Mouse (Mus musculus): ENCODE results near the gene Pigq.
A peak's percentile ranks its signal among the peaks of the same experiment; 100 is the strongest.

Pigq gene

DNA sequence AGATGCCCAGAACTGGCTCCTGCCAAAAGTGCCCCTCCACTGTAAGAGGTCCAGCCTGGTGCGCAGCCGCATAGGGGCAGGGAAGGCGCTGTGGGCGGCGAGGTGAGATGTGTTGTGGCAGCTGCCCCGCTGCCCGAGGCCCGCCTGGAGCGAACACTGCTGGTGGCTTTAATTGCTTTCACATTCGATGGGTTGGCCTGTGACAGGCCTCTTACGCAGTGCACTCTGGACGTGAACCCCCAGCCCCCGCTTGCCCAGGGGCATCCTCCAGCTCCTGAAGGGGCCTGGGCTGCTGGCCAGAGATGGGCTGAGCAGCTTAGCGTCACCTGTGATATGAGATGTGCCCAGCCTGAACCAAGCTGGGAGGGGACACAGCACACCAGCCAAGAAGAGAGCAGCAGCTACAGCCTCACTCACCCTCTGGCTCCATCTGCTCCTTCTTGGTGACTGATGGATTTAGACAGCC lies 12.9 kb upstream of the Pigq start:
- no peak for DNase-seq

GRCm38 (mm10) chr17:25956631-25957030 lies 11.9 kb upstream of the Pigq start:
- DNase-seq: no peak

DNA sequence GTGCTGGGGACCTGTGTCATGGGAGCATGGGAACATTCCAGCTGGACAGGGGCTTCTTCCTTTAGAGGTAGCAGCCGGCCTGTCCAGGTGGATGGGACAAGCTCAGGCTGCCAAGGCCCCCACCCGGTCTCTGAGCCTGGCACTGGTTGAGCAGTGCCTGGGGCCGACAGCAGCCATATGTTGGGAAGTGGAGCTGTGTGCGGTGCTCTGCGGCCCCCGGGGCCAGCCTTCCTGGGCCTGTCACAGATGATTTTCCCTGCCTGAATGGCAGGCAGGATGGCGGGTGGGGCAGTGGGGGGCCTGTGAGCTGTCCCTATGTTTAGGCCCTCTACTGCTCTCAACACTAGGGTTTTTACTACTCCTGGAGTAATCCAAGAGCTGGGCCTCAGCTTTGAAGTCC lies 11.5 kb upstream of the Pigq start:
- no peak for DNase-seq

DNA sequence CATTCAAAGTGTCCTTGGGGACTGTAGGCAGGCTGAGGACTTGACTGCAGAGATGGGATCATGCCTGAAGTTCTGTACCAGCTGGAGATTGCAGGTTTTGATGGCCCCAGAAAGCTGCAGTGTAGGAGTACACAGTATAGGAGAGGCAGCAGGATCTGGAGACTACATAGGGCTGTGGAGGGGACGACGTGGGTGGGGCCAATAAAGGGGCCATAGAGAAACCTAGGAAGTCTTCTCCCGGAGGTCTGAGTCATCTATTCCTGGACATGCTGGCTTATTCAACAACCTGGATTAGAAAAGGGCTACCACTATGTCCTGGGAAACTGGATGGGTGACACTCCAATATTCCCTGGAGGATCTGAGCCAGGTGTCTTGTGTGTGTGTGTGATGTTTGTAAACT lies 11.0 kb upstream of the Pigq start:
- DNase-seq: no peak

- no peak for DNase-seq
These were observed 9.9 kb upstream of the Pigq start for GRCm38 (mm10) chr17:25954671-25955070.

DNA sequence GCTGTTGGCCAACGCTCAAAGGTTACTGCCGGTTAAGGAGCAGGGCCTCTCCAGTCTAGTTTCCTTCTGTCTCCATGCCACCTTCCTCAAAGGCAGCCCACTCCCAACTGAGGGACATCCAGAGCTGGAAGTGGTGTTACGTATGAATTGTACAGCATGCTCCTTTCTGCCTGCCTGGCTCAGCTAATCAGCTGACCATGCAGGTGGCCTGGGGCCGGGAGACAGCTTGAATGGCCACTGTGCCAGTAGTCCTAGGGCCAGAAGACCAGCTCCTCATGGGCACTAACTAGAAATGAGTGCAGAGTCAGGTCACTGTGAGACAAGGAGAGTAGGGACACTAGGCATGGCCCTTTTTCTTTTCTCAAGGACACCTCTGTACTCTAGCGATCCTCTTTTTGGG lies 8.4 kb upstream of the Pigq start:
- no peak for DNase-seq

DNA sequence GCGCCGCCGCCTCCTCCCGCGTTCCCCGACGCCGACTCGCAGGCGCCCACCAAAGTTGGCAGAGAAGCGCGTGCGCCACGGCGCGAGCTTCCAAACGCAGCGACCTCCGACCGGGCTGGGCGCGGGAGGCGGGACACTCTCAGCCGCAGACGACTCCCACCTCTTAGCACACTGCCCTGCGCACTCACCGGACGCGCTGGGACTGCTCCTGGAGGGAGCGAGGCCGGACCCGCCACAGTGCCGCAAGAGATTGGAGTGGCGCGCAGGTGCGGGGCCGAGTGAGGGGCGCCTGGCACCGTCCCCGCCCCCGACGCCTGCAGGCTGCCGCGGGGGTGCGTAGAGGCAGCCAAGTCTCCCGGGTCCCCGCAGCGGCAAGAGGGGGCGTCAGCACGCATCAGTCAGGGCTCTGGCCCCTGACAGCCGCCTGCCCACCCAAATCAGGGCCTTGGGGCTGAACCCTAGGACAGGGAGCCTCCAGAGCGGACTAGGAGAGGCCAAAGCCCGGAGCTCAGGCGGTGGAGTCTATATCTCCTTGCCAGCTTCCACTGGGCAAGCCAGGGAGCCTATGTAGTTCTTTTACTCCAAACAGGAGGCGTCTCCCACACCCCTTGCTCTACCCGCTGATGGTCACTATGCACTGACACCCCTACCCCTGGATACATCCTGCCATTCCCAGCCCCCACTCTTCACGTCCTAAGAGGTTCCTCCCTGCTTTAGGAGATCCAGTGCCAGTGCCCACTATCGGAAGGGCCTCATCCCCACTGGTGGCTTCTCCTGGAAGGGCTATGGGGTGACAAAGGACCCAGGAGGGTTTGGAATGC lies 7.3 kb upstream of the Pigq start, which contains the start of gene A930017K11Rik:
Gene A930017K11Rik, minus strand, starts transcription at position 763 of the 821 bp plus-strand sequence.
- no peak for DNase-seq

DNA sequence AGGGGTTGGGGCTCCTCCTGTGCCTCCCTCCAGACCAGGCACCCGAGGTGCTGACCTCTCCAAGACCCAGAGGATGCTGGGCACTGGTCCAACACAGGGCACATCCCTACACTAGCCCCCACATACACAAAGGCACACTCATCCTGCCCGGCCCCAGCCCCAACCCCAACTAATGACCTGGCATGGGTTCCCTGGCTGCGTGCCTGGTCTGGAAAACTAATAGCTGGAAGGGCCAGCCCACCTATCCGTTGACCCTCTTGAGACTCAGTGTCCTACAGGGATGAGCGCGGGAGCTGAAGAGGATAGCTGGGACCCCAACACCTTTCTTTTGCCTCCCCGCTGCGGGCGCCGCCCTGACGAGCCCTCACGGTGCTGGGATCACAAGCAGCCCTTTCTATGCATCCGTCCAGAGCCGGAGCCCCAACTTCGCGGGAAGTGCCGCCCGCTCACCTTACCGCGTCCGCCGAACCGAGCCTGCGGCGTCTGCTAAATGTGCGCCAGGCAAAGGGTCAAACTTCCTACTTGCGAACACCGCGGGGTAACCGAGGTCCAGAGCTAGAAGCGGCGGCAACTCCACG lies 6.6 kb upstream of the Pigq start:
- DNase-seq: no peak

- DNase-seq: no peak
These were observed 6.0 kb upstream of the Pigq start for GRCm38 (mm10) chr17:25950706-25951105.

DNA sequence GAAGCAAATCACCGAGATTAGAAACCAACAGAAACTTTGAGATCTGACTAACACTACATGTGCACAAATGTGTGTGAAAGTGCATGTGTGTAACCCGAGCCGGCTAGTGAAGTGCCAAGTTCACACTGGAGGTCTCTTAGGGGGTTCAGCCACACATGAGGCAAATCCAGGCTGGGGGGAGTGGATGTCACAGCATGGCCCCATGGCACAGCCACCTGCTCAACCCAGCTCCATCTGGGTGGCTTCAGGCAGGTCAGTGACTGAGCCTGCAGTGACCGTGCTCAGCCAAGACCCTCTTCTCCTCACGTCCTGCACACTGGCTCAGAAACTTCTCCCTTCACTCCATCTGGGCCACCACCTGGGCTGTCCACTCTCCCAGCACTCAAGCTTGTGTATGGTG lies 5.2 kb upstream of the Pigq start:
- DNase-seq: no peak

- DNase-seq: no peak
These were observed 3.3 kb upstream of the Pigq start for GRCm38 (mm10) chr17:25948051-25948450.

- DNase-seq: peak; percentile 68
These were observed 2.8 kb upstream of the Pigq start for GRCm38 (mm10) chr17:25947576-25947975.

DNA sequence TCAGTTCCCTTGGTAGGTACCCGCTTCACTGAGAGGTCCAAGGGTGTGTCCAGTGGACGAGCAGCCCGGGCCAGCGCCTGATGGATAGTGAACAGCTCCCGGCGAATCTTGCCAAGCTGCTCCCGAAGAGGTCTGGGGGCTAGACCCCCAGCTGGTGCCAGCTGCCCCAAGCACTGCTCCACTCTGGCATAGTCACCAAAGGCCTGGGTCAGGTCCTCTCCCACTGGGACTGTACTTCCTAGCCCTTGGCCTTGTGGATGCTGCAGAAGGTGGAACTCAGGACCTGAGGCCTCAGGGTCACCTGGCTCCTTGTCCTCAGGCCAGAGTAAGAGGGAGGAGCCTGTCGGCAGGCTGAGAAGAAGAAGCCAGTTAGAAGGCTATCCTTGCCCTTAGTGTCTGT lies 2.2 kb upstream of the Pigq start:
- DNase-seq: no peak

GRCm38 (mm10) chr17:25946349-25946748 lies 1.6 kb upstream of the Pigq start:
- DNase-seq: peak; percentile 86

GRCm38 (mm10) chr17:25945517-25946155 lies 900 bp upstream of the Pigq start:
- no peak for DNase-seq

DNA sequence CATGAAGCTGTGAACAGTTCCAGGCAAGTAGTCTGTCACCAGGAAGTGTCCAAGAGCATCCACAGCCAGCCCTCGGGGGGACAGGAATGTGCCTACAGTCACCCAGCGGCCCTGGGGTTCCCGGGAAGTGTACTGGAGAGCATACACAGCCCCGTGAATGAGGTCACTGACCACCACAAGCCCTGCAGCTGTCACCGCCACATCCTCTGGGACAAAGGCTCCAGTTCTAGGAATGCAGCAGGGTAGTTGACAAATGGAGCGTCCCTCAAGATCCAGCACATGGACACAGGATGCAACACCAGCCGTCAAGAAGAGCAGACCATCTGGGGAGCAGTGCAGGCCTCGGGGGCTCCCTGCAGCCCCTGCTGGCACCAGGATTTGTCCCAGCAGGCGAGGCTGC lies 967 bp downstream of the Pigq start:
- no peak for DNase-seq

- DNase-seq: peak; percentile 70
These were observed 1.5 kb downstream of the Pigq start for GRCm38 (mm10) chr17:25943221-25943620.

DNA sequence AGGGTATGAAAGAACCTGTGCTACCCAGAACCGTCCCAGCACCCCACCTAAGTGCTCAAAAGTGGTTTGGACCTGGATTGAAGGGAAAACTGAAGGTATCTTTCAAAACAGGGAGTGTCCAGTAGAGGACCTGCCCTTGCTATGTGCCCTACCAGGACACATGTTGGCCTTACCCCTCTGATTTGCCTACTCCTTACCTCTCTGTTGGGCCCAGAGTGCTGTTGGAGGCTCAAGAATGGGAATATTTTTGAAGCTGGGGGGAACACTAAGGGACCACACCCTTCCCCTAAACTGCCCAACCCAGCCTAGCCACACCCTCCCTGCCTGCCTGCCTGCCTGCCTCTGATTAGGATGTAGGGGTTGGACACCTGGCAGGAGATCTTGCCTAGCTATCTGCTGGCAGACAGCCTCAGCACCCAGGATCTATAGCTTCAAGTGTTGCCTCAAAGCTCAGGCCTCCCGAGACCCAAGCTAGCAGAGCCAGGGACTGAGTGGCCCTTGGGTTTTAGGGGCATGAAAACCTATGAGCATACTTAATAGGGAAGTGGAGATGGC lies 2.1 kb downstream of the Pigq start:
- peak; percentile 95 for DNase-seq

DNA sequence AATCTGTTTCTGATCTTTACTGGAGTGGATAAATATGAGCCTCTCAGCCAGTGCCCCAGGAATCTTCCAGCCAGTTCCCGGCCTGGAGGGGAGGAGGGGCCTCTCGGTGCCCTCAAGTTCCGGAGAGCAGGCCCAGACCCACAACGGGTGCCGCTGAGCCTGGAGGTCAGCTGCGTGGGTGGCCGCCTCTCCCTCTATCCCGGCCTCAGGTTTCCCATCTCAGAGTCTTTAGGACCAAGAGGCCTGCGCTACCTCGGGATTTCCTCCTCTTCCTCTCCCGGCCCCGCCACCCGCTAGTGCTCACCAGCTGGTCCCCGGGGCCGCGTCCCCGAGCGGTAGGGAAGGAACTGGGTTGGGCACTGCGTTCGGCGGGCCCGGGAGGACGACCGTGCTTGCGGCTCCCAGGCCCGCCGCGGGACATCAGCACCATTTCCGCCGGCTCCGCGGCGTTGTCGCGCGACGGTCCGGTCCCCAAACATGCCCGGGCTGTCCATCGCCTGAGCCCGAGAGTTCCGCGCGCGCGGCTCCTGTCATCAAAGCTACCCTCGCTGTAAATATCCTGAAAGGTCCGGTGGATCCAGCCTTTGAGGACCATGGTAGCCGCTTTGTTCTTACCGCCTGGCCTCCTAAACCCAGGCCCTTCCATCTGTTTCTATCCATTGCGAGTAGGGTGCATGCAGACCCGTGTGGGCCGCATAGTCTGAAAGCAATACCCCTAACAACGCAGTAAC lies 3.1 kb downstream of the Pigq start:
- DNase-seq: peak; percentile 79

DNA sequence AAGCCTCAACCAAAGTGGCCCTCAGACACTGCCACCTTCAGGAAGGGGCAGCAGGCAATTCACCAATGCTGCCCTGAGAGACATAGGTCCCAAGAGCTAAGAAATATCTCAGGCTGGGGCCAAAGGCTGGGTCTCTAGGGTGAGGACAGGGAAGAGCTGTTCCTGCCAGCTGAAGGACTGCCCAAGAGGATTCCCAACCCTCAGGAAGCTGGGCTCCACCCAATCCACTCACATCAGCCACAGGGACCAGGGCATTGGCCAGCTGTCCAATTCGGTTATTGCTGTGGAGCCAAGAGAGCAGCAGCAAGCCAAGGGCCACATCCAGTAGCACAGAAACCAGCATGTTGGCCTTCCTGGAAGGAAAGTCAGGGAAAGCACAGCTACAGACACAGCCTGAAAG lies 10.2 kb downstream of the Pigq start:
- no peak for DNase-seq

GRCm38 (mm10) chr17:25925348-25925747 lies 19.4 kb downstream of the Pigq start:
- DNase-seq: no peak

DNA sequence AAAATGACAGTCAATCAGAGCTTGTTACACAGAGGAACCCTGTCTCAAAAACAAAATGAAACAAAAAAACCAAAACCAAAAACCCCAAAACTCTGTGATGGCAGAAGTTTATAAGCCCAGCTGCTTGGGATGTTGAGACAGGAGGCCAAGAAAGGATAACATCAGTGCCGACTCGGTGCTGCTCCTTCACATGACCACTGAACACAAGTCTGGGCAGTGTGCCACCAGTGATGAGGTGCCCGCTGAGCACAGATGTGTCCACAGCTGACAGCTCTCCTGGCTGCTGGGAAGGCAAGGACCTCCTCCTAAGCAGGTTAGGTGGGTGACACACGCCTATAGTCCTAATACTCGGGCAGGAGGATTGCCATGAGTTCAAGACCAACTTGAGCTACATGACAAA lies 22.6 kb downstream of the Pigq start:
- DNase-seq: no peak

All from liver (tissue).